Mouse (Mus musculus) common myeloid progenitor, adult 5-6 weeks (primary cell): ENCODE measurements around the gene Cdk1. TPM values are rescaled to one million over a fixed set of nuclear protein-coding genes. Genes with fewer than 3 reads are reported as not detected.
"Not testable (repeated sequence)": the region's sequence is repeated elsewhere in the genome, so short reads cannot be mapped to it uniquely, and the experiment has no call there.

Experiments used
- ATAC-seq: replicated peaks from 2 replicates; pipeline ENCODE4 v1.8.0; 2016; ENCODE audit warnings: low read depth, mild to moderate bottlenecking, moderate TSS enrichment, inconsistent platforms; ENCODE audit not compliant: poor library complexity, severe bottlenecking
- total RNA-seq: library from RNA; stranded (forward); fragments of 200-1000, 187-1606 nt; gene quantifications from 2 replicates; pipeline ENCODE4 v1.2.3, GENCODE M21; 2017

The Cdk1 gene
- total RNA-seq, result 228 and 241 TPM in 2 replicates

- ATAC-seq, result peak; percentile 94
Observed at GRCm38 (mm10) chr10:69352212-69353085, at the start of gene Cdk1. Gene Cdk1 (minus strand): TSS chr10:69352938.

GRCm38 (mm10) chr10:69399814-69400385 is 47.2 kb upstream of the Cdk1 start:
- ATAC-seq, result no peak

- 0 out of 2 replicates have a peak, but pooled peaks have one; percentile 33 for ATAC-seq
Observed at GRCm38 (mm10) chr10:69398763-69399590, 46.2 kb upstream of the Cdk1 start, which contains the start of gene Ank3. Gene Ank3 (plus strand): TSS chr10:69398773.

GRCm38 (mm10) chr10:69398197-69398762 is 45.5 kb upstream of the Cdk1 start:
- ATAC-seq, result peak; percentile 51

GRCm38 (mm10) chr10:69389511-69389910 is 36.8 kb upstream of the Cdk1 start:
- no peak for ATAC-seq

- ATAC-seq, result no peak
Observed at GRCm38 (mm10) chr10:69386767-69387166, 34.0 kb upstream of the Cdk1 start.

- ATAC-seq, result no peak
Observed at GRCm38 (mm10) chr10:69385136-69385535, 32.4 kb upstream of the Cdk1 start.

GRCm38 (mm10) chr10:69384640-69385039 is 31.9 kb upstream of the Cdk1 start:
- ATAC-seq, result no peak

- no peak for ATAC-seq
Observed at GRCm38 (mm10) chr10:69383186-69383585, 30.4 kb upstream of the Cdk1 start.

- no peak for ATAC-seq
Observed at GRCm38 (mm10) chr10:69375154-69375553, 22.4 kb upstream of the Cdk1 start.

- no peak for ATAC-seq
Observed at GRCm38 (mm10) chr10:69373796-69374550, 21.2 kb upstream of the Cdk1 start.

- no peak for ATAC-seq
Observed at GRCm38 (mm10) chr10:69372061-69372460, 19.3 kb upstream of the Cdk1 start.

- ATAC-seq, result peak; percentile 80
Observed at GRCm38 (mm10) chr10:69371441-69371840, 18.7 kb upstream of the Cdk1 start.

GRCm38 (mm10) chr10:69369321-69369720 is 16.6 kb upstream of the Cdk1 start:
- no peak for ATAC-seq

GRCm38 (mm10) chr10:69366877-69367387 is 14.2 kb upstream of the Cdk1 start:
- ATAC-seq, result 0 out of 2 replicates have a peak, but pooled peaks have one; percentile 56

GRCm38 (mm10) chr10:69366208-69366607 is 13.5 kb upstream of the Cdk1 start:
- no peak for ATAC-seq

- no peak for ATAC-seq
Observed at GRCm38 (mm10) chr10:69359666-69360065, 6.9 kb upstream of the Cdk1 start.

GRCm38 (mm10) chr10:69353086-69353479 is 345 bp upstream of the Cdk1 start:
- not testable (repeated sequence) for ATAC-seq

- no peak; the same call in 1 of the 2 replicates for ATAC-seq
Observed at GRCm38 (mm10) chr10:69351842-69352211, 911 bp downstream of the Cdk1 start.
